Mouse (Mus musculus): ENCODE results near the gene Mip.
"Not testable (repeated sequence)": the region's sequence is repeated elsewhere in the genome, so short reads cannot be mapped to it uniquely, and the experiment has no call there.

Mip gene

DNA sequence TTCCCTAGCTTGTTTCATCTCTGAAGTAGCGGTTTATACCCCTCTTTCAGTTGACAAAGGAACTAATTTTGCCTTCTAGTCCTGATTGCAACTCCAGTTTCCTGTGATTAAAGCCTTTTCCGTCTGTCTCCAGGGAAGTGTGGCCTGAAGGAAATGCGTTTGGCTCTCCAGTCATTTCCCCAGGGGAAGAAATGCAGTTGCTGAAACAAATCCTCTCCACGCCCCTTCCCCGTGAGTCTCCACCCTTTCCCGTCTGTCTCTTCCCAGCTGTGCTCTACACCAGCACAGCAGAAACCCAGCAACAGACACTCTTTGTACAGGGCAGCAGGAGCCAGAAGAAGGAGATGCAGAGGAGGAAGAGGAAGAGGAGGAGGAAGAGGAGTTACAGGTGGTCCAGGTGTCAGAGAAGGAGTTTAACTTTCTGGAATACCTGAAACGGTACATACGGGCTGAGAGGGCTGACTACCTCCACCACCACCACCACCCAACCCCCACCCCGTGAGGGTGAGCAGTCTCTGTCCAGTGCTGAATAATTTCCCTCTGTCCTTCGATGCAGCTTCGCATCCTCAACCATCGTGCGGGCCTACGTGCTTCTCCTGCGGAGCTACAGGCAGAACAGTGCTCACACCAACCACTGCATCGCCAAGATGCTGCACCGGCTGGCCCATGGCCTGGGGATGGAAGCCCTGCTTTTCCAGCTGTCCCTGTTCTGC, 21.5 kb downstream of the Mip start:
- in situ Hi-C loops (cut with MboI), result no loop called here

- in situ Hi-C loops (cut with MboI), result no loop called here
Measured at GRCm38 (mm10) chr10:128250565-128250964, 24.9 kb downstream of the Mip start.

GRCm38 (mm10) chr10:128253677-128254255, 28.1 kb downstream of the Mip start, which contains the start of gene Apon:
Apon (plus strand) TSS chr10:128254096.
- in situ Hi-C loops (cut with MboI), result no loop called here

DNA sequence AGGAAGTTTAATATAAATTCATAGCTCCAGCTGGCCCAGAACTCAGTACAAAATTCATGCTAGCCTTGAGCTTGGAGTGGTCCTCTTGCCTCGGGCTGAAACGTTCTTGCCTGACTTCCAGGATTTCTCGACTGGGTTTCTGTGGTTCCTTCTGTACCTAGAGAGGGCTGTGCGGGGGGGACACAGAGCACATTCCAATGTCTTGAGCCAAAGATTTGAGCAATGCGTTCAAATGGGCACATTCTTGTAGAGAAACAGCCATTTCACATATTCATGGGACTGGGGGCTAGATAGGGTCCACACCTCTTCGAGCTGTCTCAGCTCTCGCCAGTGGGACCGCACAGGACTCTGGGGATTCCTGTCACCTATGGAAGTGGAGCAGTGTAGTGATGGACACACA, 30.3 kb downstream of the Mip start:
- in situ Hi-C loops (cut with MboI), result no loop called here

DNA sequence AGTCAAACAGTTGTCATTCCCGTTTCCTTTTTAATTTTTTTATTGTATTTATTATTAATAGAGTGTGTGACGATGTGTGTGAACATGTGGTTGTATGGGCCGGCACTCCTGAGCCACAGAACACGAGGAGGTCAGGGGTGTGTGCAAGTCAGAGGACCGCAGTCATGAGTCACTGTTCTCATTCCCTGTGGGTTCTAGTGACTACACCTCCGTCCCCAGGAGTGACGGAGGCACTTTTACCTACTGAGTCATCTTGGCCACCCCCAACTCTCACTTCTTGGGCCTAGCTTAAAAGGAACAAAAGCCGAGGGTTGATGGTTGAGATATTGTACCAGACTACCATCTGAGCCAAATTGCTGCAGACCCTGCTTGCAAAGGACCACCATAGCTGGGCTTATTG, 30.7 kb downstream of the Mip start:
- in situ Hi-C loops (cut with MboI), result no loop called here

DNA sequence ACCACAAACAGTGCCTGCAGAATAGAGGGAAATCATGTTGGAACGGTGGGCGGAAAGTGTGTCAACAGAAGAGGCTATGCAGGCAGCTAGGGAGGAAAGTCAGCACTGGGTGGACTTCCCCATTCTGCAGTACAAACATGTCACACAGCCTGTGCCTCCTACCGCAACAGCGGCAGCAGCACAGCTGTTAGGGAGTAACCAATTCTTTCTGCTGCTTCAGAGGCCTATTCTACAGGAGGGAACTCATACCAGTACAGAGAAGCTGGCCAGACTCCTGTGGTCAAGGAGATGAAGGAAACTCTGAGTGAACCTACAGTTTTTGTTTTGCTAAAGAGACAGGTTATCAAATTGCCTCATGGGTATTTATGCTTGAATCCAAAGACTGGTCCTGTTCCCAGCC, 33.3 kb downstream of the Mip start:
- in situ Hi-C loops (cut with MboI), result no loop called here

- in situ Hi-C loops (cut with MboI), result no loop called here
Measured at GRCm38 (mm10) chr10:128259946-128260345, 34.3 kb downstream of the Mip start.

DNA sequence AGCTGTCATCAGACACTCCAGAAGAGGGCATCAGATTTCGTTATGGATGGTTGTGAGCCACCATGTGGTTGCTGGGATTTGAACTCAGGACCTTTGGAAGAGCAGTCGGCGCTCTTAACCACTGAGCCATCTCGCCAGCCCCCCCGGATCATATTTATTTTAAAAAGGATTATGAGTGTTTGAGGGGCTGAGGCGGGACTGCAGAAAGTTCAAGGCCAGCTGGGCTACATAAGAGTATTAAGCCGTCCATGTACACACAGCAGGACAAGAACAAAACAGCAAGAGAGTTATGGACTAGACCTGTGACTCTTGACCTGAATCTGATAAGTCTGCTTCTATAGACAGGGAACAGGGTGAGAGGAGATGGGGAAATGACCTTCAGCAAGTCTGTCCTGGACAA, 34.7 kb downstream of the Mip start:
- in situ Hi-C loops (cut with MboI), result not testable (repeated sequence)

- in situ Hi-C loops (cut with MboI), result no loop called here
Measured at GRCm38 (mm10) chr10:128262300-128262699, 36.7 kb downstream of the Mip start.

DNA sequence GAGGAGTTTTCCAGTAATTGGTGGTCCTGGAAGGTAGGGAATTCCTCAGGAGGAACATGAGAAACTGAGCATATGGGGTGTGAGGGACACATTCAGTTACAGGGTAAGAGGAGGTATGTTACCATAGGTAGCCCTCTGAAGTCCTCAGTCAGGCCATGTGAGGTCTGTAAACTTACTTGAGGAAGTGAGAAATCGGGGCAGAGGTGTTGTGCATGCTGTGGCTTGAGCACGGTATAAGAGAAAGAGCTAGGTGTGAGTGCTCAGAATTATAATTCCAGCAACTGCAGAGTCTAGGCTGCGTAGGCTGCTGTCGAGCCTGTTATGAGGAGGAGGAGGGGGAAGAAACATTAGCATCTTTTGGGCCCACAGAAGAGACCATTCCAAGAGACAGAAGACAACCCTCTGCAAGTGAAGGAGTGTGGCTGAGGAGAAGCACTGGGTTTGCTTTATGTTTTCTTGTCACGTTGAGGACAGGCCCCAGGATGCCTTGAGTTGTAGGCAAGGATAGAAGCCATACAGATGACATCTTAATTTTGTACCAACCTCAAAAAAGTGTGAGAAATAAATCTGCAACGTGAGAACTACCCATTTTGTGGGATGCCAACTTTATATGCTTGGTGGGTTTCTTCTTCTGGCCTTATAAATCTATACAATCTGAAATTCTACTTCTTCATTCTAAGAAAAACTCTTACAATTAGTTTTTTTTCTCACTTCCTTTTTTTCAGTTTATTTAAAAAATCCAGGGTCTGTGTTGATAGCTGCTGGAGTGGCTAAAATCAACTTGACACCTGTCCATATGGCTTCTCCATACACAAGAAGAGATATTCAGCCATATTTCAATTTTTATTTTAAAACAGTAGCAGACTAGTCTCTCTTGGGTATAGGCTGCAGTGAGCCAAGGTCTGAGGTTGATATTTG, 38.0 kb downstream of the Mip start:
- in situ Hi-C loops (cut with MboI), result no loop called here

GRCm38 (mm10) chr10:128268371-128268770, 42.7 kb downstream of the Mip start, which contains the start of gene Apof:
Apof (plus strand) TSS chr10:128268671.
- in situ Hi-C loops (cut with MboI), result no loop called here

DNA sequence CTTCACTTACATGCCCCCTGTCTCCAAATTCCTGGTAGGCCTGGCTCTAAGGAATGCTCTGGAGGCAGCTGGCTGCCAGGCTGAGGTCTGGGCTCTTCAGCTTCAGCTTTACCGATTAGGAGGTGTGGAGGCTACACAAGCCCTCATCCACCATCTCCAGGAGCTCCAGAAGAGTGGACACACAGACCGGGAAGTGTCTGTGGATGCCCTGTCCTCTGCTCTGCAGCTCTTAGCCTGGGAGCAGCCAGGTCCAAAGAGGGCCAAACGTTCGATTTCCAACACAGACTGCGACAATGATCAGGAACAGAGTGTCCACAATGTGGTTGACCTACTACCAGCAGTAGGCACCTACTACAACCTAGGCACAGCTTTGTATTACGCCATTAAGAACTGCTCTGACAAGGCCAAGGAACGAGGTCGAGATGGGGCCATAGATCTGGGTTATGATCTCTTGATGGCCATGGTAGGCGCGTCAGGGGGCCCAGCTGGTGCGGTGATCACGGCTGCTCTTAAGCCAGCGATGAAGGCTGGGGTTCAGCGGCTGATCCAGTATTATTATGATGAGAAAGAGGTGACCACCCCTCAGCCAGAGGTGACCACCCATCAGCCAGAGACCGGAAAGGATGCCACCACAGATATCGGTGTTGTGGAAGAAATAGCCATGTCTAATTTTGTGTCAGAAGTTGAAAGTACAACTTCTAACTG, 43.7 kb downstream of the Mip start:
- in situ Hi-C loops (cut with MboI), result no loop called here

- in situ Hi-C loops (cut with MboI), result no loop called here
Measured at GRCm38 (mm10) chr10:128270287-128270841, 44.7 kb downstream of the Mip start, which contains the start of gene Stat2. Stat2 (plus strand) TSS chr10:128270559.

DNA sequence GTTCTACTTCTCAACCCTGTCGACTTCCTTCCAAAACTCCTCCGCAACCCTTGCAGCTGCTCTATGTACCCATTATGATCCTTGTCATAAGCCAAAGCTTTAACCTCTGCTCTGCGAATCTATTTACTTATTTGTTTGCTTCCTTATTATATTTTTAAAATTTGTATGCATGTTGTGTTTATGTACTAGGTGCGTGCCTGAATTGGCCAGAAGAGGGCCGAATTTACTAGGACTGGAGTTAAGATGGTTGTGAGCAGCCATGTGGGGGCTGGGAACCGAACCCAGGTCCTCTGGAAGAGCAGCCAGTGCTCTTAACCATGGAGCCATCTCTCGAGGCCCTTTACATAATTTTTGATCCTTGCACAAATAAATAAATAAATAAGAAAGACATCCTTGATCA, 45.2 kb downstream of the Mip start:
- in situ Hi-C loops (cut with MboI), result no loop called here

DNA sequence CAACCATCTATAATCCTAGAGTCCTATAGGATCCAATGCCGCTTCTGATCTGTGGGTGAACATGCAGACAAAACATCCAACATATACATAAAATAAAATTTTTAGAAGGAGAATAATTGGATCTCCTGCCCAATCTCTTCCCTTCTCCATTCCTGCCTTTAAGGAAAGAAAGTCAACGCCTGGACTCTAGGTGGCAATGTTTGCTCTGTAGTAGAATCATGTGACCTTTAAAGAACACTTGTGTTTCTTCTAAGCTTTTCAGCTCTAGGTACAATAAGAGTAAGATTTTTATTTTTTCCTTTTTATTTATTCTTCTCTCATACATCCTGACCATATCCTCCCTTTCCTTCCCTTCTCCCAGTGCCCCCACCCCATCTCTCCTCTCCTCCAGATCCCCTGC, 46.2 kb downstream of the Mip start:
- in situ Hi-C loops (cut with MboI), result no loop called here

DNA sequence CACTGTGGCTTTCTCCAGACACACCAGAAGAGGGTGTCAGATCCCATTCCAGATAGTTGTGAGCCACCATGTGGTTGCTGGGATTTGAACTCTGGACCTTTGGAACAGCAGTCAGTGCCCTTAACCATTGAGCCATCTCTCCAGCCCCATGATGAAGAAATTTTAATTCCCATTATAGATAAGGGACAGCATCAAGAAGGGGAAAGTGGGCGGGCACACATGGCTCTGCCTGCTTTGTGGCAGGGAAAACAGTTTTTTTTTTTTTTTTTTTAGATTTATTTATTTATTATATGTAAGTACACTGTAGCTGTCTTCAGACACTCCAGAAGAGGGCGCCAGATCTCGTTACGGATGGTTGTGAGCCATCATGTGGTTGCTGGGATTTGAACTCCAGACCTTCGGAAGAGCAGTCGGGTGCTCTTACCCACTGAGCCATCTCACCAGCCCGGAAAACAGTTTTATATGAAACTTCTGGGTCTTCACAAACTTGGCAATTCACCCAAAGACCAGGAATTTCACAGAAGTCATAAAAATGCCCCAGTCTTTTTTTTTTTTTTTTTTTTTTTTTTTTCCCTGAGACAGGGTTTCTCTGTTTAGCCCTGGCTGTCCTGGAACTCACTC, 47.3 kb downstream of the Mip start:
- in situ Hi-C loops (cut with MboI), result not testable (repeated sequence)

- in situ Hi-C loops (cut with MboI), result not testable (repeated sequence)
Measured at GRCm38 (mm10) chr10:128275374-128275773, 49.7 kb downstream of the Mip start.

GRCm38 (mm10) chr10:128278158-128278557, 52.5 kb downstream of the Mip start:
- in situ Hi-C loops (cut with MboI), result no loop called here

- in situ Hi-C loops (cut with MboI), result no loop called here
Measured at GRCm38 (mm10) chr10:128280943-128281342, 55.3 kb downstream of the Mip start.

Measured in mature B cell (primary cell).